Mouse (Mus musculus) heart, postnatal 4 days (tissue): Measurements from ENCODE around the gene Asgr1. TPM values are rescaled to one million over a fixed set of nuclear protein-coding genes. Genes with fewer than 3 reads are reported as not detected.
A peak's percentile ranks its signal among the peaks of the same experiment; 100 is the strongest.
"Not testable (repeated sequence)": the region's sequence is repeated elsewhere in the genome, so short reads cannot be mapped to it uniquely, and the experiment has no call there.

Source experiments
- DNase-seq: peaks from one replicate; pipeline ENCODE4 v3.0.0; 2021
- microRNA-seq, 2 experiments: library from miRNA; unstranded; fragments of <30 nt; microRNA quantifications; one replicate each; pipeline ENCODE4 v1.2.0; 2021 to 2022
- total RNA-seq, 2 experiments: library from RNA; stranded (reverse); gene quantifications; 2 replicates each; pipeline ENCODE4 v1.2.3; 2021

The Asgr1 gene
- total RNA-seq, 2 experiments from 2014 or later, result not detected

GRCm38 (mm10) chr11:70070057-70070456 lies 16.2 kb downstream of the Asgr1 start:
- DNase-seq, result no peak

- DNase-seq, result not testable (repeated sequence)
Observed at GRCm38 (mm10) chr11:70070603-70071002, 16.7 kb downstream of the Asgr1 start.

GRCm38 (mm10) chr11:70074379-70075071 lies 20.6 kb downstream of the Asgr1 start:
- DNase-seq, result peak; percentile 84

GRCm38 (mm10) chr11:70075581-70075980 lies 21.7 kb downstream of the Asgr1 start:
- no peak for DNase-seq

GRCm38 (mm10) chr11:70077441-70077840 lies 23.6 kb downstream of the Asgr1 start:
- DNase-seq, result no peak

- DNase-seq, result no peak
Observed at GRCm38 (mm10) chr11:70079175-70079574, 25.3 kb downstream of the Asgr1 start.

- peak; percentile 37 for DNase-seq
Observed at GRCm38 (mm10) chr11:70079928-70080327, 26.0 kb downstream of the Asgr1 start.

GRCm38 (mm10) chr11:70080803-70081590 lies 27.1 kb downstream of the Asgr1 start:
- DNase-seq, result no peak

GRCm38 (mm10) chr11:70084563-70084962 lies 30.7 kb downstream of the Asgr1 start:
- DNase-seq, result no peak

- no peak for DNase-seq
Observed at GRCm38 (mm10) chr11:70091986-70092783, 38.3 kb downstream of the Asgr1 start, which contains the start of gene Asgr2. Gene Asgr2 (plus strand): TSS chr11:70092644.

GRCm38 (mm10) chr11:70097396-70097795 lies 43.5 kb downstream of the Asgr1 start:
- DNase-seq, result no peak

- no peak for DNase-seq
Observed at GRCm38 (mm10) chr11:70099102-70099501, 45.2 kb downstream of the Asgr1 start.

GRCm38 (mm10) chr11:70099809-70100208 lies 45.9 kb downstream of the Asgr1 start:
- DNase-seq, result no peak

GRCm38 (mm10) chr11:70103701-70104315 lies 49.9 kb downstream of the Asgr1 start:
- no peak for DNase-seq

GRCm38 (mm10) chr11:70107085-70107484 lies 53.2 kb downstream of the Asgr1 start:
- DNase-seq, result no peak

Small RNA genes lying within 50 kb of the gene (microRNA-seq; reads per million reads assigned to microRNA genes)
- 3,784 to 4,095 reads per million in 2 experiments for gene Mir324

Other genes starting within 250 kb of the Asgr1 start
- under 1 TPM; 0.60 to 0.92 TPM for gene Tmem102, start 248.5 kb upstream of the Asgr1 start, total RNA-seq
- not detected for gene Gm39566, start 238.8 kb upstream of the Asgr1 start, total RNA-seq
- not detected for gene Spem2, start 235.6 kb upstream of the Asgr1 start, total RNA-seq
- not detected for gene Spem1, start 231.9 kb upstream of the Asgr1 start, total RNA-seq
- 10 to 100 TPM; 11.0 to 11.6 TPM for gene Nlgn2, start 216.3 kb upstream of the Asgr1 start, total RNA-seq
- 100 to 1,000 TPM; 143 to 166 TPM for gene Tmem256, start 215.6 kb upstream of the Asgr1 start, total RNA-seq
- gene Plscr3, start 207.7 kb upstream of the Asgr1 start, total RNA-seq, result 10 to 100 TPM; 59.7 to 59.9 TPM
- gene Tnk1, start 195.4 kb upstream of the Asgr1 start, total RNA-seq, result not detected
- not detected for gene Tmem95, start 176.1 kb upstream of the Asgr1 start, total RNA-seq
- 1 to 10 TPM; 3.3 TPM for gene Kctd11, start 172.7 kb upstream of the Asgr1 start, total RNA-seq
- 1 to 10 TPM; 2.8 to 3.2 TPM for gene Acap1, start 158.5 kb upstream of the Asgr1 start, total RNA-seq
- gene 2810408A11Rik, start 153.1 kb upstream of the Asgr1 start, total RNA-seq, result 1 to 10 TPM; 5.2 to 6.2 TPM
- 10 to 100 TPM; 45.8 to 48.5 TPM for gene Neurl4, start 153.0 kb upstream of the Asgr1 start, total RNA-seq
- 10 to 100 TPM; 29.6 to 33.0 TPM for gene Gps2, start 140.2 kb upstream of the Asgr1 start, total RNA-seq
- gene Eif5a, start 132.1 kb upstream of the Asgr1 start, total RNA-seq, result 100 to 1,000 TPM; 550 to 556 TPM
- 10 to 100 TPM; 24.8 to 35.7 TPM for gene Ybx2, start 118.3 kb upstream of the Asgr1 start, total RNA-seq
- gene Slc2a4, start 105.9 kb upstream of the Asgr1 start, total RNA-seq, result 100 to 1,000 TPM in 1 of 2 experiments, 10 to 100 TPM in 1; 97.9 to 101 TPM
- under 1 TPM in 1 of 2 experiments, not detected in 1; 0.76 TPM for gene Cldn7, start 89.3 kb upstream of the Asgr1 start, total RNA-seq
- gene Ctdnep1, start 72.9 kb upstream of the Asgr1 start, total RNA-seq, result 100 to 1,000 TPM; 132 to 144 TPM
- 10 to 100 TPM; 63.1 to 64.6 TPM for gene Elp5, start 71.6 kb upstream of the Asgr1 start, total RNA-seq
- 100 to 1,000 TPM; 271 TPM for gene Gabarap, start 62.9 kb upstream of the Asgr1 start, total RNA-seq
- 10 to 100 TPM; 25.0 to 30.3 TPM for gene Phf23, start 58.3 kb upstream of the Asgr1 start, total RNA-seq
- 10 to 100 TPM; 13.1 to 14.0 TPM for gene Dvl2, start 53.5 kb upstream of the Asgr1 start, total RNA-seq
- 100 to 1,000 TPM; 862 to 957 TPM for gene Acadvl, start 38.7 kb upstream of the Asgr1 start, total RNA-seq
- 10 to 100 TPM; 13.2 to 15.5 TPM for gene Dlg4, start 37.1 kb upstream of the Asgr1 start, total RNA-seq
- gene Asgr2, start 38.6 kb downstream of the Asgr1 start, total RNA-seq, result not detected
- gene Mgl2, start 76.2 kb downstream of the Asgr1 start, total RNA-seq, result under 1 TPM; 0.29 to 0.50 TPM
- under 1 TPM; 0.60 to 0.99 TPM for gene Clec10a, start 102.1 kb downstream of the Asgr1 start, total RNA-seq
- gene Slc16a11, start 158.7 kb downstream of the Asgr1 start, total RNA-seq, result under 1 TPM in 1 of 2 experiments, not detected in 1; 0.43 TPM
- gene Slc16a13, start 167.0 kb downstream of the Asgr1 start, total RNA-seq, result 1 to 10 TPM; 6.3 to 6.5 TPM
- 10 to 100 TPM; 47.0 to 53.6 TPM for gene Bcl6b, start 175.7 kb downstream of the Asgr1 start, total RNA-seq
- 10 to 100 TPM; 72.3 to 79.4 TPM for gene 0610010K14Rik, start 183.8 kb downstream of the Asgr1 start, total RNA-seq
- gene Gm21988, start 185.7 kb downstream of the Asgr1 start, total RNA-seq, result 1 to 10 TPM; 2.4 to 2.6 TPM
- 10 to 100 TPM; 95.8 to 96.1 TPM for gene Rnasek, start 185.8 kb downstream of the Asgr1 start, total RNA-seq
- gene Alox12, start 201.3 kb downstream of the Asgr1 start, total RNA-seq, result 1 to 10 TPM; 2.8 to 3.0 TPM